Mouse (Mus musculus) spleen, postnatal 10 days (tissue): ENCODE data around the gene Aig1.

ENCODE experiments used
- DNase-seq, 2 experiments: peaks; one replicate each; pipeline ENCODE4 v3.0.0; 2021 to 2022; ENCODE audit warnings: low spot score in 2 of 2

Gene Aig1

DNA sequence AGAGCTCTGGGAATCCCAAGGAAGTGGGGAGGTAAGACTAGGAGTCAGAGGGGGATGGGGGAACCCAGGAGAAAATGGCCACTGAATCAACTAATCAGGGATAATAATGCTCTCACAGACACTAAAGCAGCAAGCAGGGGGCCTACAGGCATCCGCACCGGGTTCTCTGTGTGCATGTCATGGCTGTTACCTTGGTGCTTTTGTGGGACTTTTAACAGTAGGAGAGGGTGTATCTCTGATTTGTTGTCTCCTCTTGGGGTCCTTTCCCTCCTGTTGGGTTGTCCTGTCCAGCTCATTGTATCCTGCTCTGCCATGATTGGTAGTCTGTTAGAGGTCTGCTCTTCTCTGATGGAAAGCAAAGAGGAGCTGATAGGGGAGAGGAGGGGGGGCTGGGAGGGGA, 19.6 kb downstream of the Aig1 start:
- no peak for DNase-seq

- no peak for DNase-seq
Measured at GRCm38 (mm10) chr10:13844864-13845263, 23.9 kb downstream of the Aig1 start.

DNA sequence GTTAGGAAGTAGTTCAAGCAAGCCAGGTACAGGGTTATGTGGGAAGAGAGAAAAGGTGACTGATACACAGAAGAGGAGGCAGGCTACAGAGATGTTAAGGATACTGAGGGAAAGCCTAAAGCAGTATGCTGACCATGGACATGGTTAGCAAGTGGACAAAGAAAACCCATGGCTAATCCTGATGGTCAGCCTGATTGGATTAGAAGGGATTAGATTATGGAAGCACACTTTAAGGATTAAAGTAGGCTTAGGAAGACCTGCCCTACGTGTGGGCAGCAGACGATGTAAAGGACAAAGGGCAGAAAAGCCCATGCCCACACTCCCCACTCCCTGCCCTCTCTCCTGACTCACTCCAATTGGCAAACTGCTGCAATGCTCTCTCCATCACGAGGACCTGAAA, 25.0 kb downstream of the Aig1 start:
- DNase-seq = no peak

DNA sequence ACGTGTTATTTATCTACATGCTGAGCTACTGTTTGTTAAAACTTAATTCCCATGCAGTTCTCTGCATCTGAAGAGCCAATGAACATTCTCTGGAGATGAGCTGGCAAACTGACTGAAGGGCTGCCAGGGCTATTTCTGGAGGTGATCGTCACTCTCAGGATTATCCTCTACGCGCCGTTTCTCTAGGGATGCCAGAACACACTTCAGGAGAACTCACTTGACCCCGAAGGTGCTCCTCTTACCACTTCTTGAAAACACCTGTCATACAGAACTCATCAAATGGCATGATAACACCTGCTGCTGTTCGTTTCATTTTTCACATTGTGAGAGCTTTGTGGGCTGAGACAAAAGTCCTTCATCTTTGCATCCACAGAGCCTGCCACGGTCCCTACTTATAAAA, 25.9 kb downstream of the Aig1 start:
- DNase-seq = no peak

DNA sequence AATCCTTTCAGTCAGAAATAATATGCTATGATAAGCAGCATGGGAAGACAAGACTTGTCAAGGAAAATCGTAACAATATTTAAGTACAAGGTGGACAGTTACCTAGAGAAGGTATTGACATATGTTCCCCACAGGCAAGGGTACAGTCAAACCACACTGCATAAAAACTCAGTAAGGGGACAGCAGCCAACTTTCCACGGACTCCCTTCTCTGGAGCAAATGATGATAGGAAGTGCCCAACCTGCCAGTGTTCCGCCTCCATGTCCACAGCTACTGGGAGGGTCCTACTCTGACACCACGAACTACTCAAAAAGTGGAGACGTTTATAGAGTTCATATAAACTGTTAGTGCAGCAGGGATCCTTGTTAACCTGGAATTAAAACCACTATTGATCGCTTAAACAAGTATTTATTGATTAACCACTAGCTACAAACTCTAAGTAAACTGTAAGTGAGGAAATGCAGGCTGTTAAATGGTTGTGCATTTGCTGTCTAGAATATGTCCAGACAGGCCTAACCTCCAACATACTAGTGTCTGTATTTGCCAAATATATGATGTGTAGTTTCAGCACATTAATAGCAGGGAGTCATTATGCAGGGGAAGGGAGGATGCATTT, 30.2 kb downstream of the Aig1 start:
- no peak for DNase-seq

- DNase-seq = no peak
Measured at GRCm38 (mm10) chr10:13837709-13838456, 30.9 kb downstream of the Aig1 start.

- DNase-seq = no peak
Measured at GRCm38 (mm10) chr10:13836956-13837355, 31.8 kb downstream of the Aig1 start.

- no peak for DNase-seq
Measured at GRCm38 (mm10) chr10:13835737-13836475, 32.9 kb downstream of the Aig1 start.

GRCm38 (mm10) chr10:13834056-13834455, 34.7 kb downstream of the Aig1 start:
- DNase-seq = no peak

DNA sequence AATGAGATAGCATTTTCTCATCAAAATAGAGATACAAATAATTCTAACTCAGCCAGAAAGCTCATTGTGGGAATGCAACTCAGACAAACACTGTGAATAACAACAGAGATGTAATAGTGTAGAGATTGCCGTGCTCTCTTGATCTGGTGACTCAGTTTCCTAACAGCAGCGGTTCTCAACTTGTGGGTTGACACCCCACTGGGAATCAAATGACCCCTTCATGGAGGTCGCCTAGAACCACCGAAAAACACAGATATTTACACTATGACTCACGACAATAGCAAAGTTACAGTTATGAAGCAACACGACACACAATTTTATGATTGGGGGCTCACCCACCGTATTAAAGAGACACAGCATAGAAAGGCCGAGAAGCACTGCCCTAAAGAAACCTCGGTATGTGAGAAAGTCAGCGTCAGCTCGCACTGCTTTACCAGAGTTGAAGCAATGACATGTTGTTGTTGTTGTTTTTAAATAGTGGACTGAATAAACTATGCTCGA, 35.7 kb downstream of the Aig1 start:
- DNase-seq = no peak

DNA sequence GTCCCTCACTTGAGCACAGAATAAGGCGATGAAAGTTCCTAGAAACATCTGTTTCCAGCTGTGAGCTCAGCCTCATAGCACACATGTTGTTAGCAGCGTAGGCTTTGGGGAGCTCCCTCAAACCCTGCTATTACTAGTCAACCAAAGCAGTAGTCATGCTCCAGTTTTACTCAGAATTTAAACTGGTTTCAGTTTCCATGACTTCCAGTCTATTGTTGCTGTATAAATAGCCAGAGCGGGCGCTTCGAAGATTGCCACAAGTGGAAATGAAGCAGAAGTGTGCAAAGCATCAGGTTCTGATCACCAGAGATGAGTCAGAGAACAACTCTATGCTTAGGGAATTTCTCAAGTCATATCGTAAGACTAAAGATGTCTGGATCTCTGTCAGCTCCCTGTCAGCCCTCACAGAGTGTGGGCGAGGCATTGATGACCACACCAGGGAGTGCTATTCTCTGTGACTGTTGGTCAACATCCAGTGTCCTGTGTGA, 36.2 kb downstream of the Aig1 start:
- DNase-seq = no peak

GRCm38 (mm10) chr10:13827150-13827549, 41.6 kb downstream of the Aig1 start:
- no peak for DNase-seq

- DNase-seq = no peak
Measured at GRCm38 (mm10) chr10:13813591-13813990, 55.2 kb downstream of the Aig1 start.

- DNase-seq = no peak
Measured at GRCm38 (mm10) chr10:13808291-13808690, 60.5 kb downstream of the Aig1 start.

DNA sequence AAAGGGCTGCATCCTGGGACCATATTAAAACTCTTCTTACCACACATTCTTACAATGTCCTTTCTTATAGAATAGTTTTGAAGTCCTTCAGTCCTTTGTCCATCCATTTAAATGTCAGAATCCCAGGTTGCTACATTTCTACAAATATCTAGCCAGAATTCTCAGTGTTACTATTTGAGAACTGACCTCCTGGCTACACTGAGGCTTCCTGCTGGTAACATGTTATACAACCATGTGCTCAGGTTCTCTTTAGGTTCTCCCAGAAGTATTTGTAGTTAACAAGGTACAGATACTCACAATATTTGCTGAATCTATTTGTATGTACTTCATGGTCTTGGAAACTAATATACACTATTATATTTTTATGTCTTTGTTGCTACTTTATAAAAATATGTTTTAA, 62.0 kb downstream of the Aig1 start:
- DNase-seq = no peak

DNA sequence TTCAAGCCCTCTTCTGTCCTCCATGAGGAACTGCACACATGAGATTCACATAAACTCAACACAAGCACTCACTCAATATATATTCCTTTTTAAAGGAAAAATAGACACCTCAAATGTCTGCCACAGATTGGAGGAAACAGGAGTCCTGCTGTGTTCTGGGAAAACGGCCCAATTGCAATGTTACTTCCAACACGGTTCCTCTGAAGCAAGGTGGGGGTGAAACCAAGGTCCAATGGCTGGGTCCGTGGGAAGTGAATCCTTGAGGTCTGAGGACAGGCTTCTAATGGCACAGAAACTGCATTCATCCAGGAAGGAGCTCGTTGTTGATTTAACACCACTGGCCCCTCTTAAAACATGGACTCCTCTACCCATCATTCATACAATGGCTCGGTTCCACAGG, 67.5 kb downstream of the Aig1 start:
- no peak for DNase-seq

- no peak for DNase-seq
Measured at GRCm38 (mm10) chr10:13793458-13793857, 75.3 kb downstream of the Aig1 start.

- no peak for DNase-seq
Measured at GRCm38 (mm10) chr10:13792788-13793187, 76.0 kb downstream of the Aig1 start.

- DNase-seq = no peak
Measured at GRCm38 (mm10) chr10:13789604-13790003, 79.2 kb downstream of the Aig1 start.

- DNase-seq = no peak
Measured at GRCm38 (mm10) chr10:13788057-13788456, 80.7 kb downstream of the Aig1 start.

DNA sequence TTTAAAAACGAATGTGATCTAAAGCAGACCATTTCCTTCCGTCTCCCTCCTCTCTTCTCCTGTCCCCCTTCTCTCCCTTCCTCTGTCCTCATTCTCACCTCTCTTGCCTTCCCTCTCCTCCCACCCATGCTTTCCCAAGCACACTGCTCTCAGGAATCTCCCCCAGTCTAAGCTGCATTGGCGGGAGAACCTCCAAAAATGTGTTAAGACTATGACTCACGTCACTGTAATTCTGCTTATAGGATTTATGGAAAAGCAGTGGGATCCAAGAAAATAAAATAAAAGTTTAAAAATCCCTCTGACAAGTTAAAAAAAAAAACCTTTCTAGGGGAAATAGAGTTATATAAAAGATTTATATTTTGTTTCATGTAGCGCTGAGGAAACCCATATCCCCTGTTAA, 86.0 kb downstream of the Aig1 start:
- DNase-seq = no peak

DNA sequence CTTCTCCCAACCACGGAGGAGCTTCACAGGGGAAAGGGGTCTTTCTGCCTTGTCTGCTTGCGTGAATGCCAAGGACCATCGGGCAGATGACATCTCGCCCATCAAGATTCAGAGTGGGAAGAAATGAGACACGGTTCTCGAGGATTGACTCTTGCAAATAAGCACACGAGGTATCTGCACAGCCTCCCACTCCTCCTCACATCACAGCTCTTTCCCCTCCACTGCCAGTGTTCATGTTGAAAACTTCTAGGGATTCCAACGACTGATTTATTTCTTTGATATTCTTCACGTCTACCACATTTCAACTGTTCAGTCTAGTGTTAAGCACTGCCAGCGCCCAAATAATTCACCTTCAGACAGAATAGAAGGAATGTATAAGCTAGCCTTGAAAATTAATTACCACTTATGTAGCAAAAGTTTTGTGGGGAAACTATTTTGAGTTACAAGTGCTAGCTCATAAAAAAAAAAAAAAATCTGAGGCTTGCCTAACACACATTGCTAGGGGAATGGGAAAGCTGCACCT, 86.5 kb downstream of the Aig1 start:
- DNase-seq = no peak
